Mouse (Mus musculus) cerebellum, postnatal 14 days (tissue): ENCODE data around the gene Slc39a13.

Source experiments
- DNase-seq, 2 experiments: peaks; one replicate each; pipeline ENCODE4 v3.0.0; 2021; ENCODE audit warnings: mixed read lengths in 2 of 2

Slc39a13 gene

GRCm38 (mm10) chr2:91087453-91087852 lies 17.2 kb upstream of the Slc39a13 start:
- DNase-seq = no peak

GRCm38 (mm10) chr2:91086392-91087237 lies 16.4 kb upstream of the Slc39a13 start:
- DNase-seq = no peak

- DNase-seq = no peak
Measured at GRCm38 (mm10) chr2:91085494-91086391, 15.5 kb upstream of the Slc39a13 start.

GRCm38 (mm10) chr2:91084179-91084820 lies 14.1 kb upstream of the Slc39a13 start:
- DNase-seq = no peak

- DNase-seq = no peak
Measured at GRCm38 (mm10) chr2:91083366-91083940, 13.2 kb upstream of the Slc39a13 start.

GRCm38 (mm10) chr2:91082844-91083243 lies 12.6 kb upstream of the Slc39a13 start:
- DNase-seq = no peak

GRCm38 (mm10) chr2:91081775-91082695 lies 11.8 kb upstream of the Slc39a13 start, which contains the start of gene Spi1:
Gene Spi1, plus strand, starts transcription at chr2:91082390.
- no peak for DNase-seq

GRCm38 (mm10) chr2:91080784-91081513 lies 10.7 kb upstream of the Slc39a13 start:
- DNase-seq = no peak

GRCm38 (mm10) chr2:91079026-91079384 lies 8.8 kb upstream of the Slc39a13 start:
- no peak for DNase-seq

GRCm38 (mm10) chr2:91078314-91079025 lies 8.3 kb upstream of the Slc39a13 start:
- DNase-seq = no peak

- DNase-seq = no peak
Measured at GRCm38 (mm10) chr2:91077957-91078313, 7.7 kb upstream of the Slc39a13 start.

GRCm38 (mm10) chr2:91072092-91072491 lies 1.9 kb upstream of the Slc39a13 start:
- no peak for DNase-seq

GRCm38 (mm10) chr2:91071059-91071458 lies 842 bp upstream of the Slc39a13 start:
- DNase-seq = peak in 1 of 2 experiments; percentile 25

GRCm38 (mm10) chr2:91069306-91070000 lies 764 bp downstream of the Slc39a13 start:
- DNase-seq = peak; percentile 34 to 43

GRCm38 (mm10) chr2:91068872-91069165 lies 1.4 kb downstream of the Slc39a13 start:
- peak; percentile 29 to 38 for DNase-seq

GRCm38 (mm10) chr2:91068162-91068871 lies 1.9 kb downstream of the Slc39a13 start:
- DNase-seq = no peak

- DNase-seq = peak; percentile 54 to 63
Measured at GRCm38 (mm10) chr2:91066455-91066854, 3.8 kb downstream of the Slc39a13 start.

- DNase-seq = peak; percentile 58 to 74
Measured at GRCm38 (mm10) chr2:91065544-91065943, 4.7 kb downstream of the Slc39a13 start.

GRCm38 (mm10) chr2:91064211-91064610 lies 6.0 kb downstream of the Slc39a13 start:
- DNase-seq = no peak
